Mouse (Mus musculus) C2C12 (cell line): ENCODE results near the gene Prss47. TPM values are rescaled to one million over a fixed set of nuclear protein-coding genes. Genes with fewer than 3 reads are reported as not detected.

ENCODE experiments used
- H3K27me3 ChIP-seq: one replicate; pipeline ENCODE4 v1.6.1; 2011; ENCODE audit not compliant: control insufficient read depth, insufficient read depth, insufficient read length
- H3K36me3 ChIP-seq: one replicate; pipeline ENCODE4 v1.6.1; 2011; ENCODE audit not compliant: control insufficient read depth, insufficient read depth
- H3K4me3 ChIP-seq: one replicate; pipeline ENCODE4 v1.5.1; 2011; ENCODE audit warnings: mild to moderate bottlenecking, control low read depth; ENCODE audit not compliant: poor library complexity, insufficient read depth, severe bottlenecking
- H3K79me2 ChIP-seq: one replicate; pipeline ENCODE4 v1.6.1; 2011; ENCODE audit not compliant: control insufficient read depth, insufficient read depth
- H3K79me3 ChIP-seq: one replicate; pipeline ENCODE4 v1.6.1; 2011; ENCODE audit warnings: low read depth, control low read depth
- H3ac ChIP-seq: one replicate; pipeline ENCODE3; 2011; ENCODE audit warnings: low read depth; ENCODE audit not compliant: control insufficient read depth, insufficient read length
- CEBPB ChIP-seq: IDR thresholded peaks from one replicate; pipeline ENCODE4 v1.6.1; 2011; ENCODE audit warnings: low read depth, mild to moderate bottlenecking, control low read depth, moderate library complexity
- CTCF ChIP-seq: IDR thresholded peaks from one replicate; pipeline ENCODE4 v1.5.1; 2011; ENCODE audit not compliant: control insufficient read depth, insufficient read depth, insufficient read length
- FOSL1 ChIP-seq: IDR thresholded peaks from one replicate; pipeline ENCODE4 v1.8.0; 2011; ENCODE audit warnings: mild to moderate bottlenecking, low read length; ENCODE audit not compliant: poor library complexity, insufficient read depth, severe bottlenecking
- MAX ChIP-seq: IDR thresholded peaks from one replicate; pipeline ENCODE4 v1.6.1; 2011; ENCODE audit warnings: mild to moderate bottlenecking, control low read depth
- MYOD1 ChIP-seq: IDR thresholded peaks from one replicate; pipeline ENCODE4 v1.6.1; 2011; ENCODE audit warnings: low read depth; ENCODE audit not compliant: control insufficient read depth, insufficient read length
- MYOG ChIP-seq: IDR thresholded peaks from one replicate; pipeline ENCODE4 v1.6.1; 2011; ENCODE audit not compliant: control insufficient read depth, insufficient read length; ENCODE audit errors: extremely low read depth
- USF1 ChIP-seq: IDR thresholded peaks from one replicate; pipeline ENCODE4 v1.6.1; 2011; ENCODE audit warnings: low read depth, mild to moderate bottlenecking, control low read depth, moderate library complexity
- long read RNA-seq, 2 experiments: library from polyadenylated mRNA; unstranded; transcript quantifications; one replicate each; pipeline ENCODE4 v2.0.0; 2019 to 2020
- polyA plus RNA-seq: library from polyadenylated mRNA; unstranded; fragments of >200 nt; fragmentation: generic; extraction: Trizol; gene quantifications from one replicate; pipeline ENCODE4 v1.2.1, GENCODE M21; 2012; ENCODE audit warnings: missing spikeins

Gene Prss47
- not detected for polyA plus RNA-seq
- long read RNA-seq, experiment 1, result 0 reads
- long read RNA-seq, experiment 2, result 0 reads

GRCm38 (mm10) chr13:65052660-65053059 lies at the start of gene Prss47:
TSS of gene Prss47 (minus strand) at chr13:65052760.
- no peaks in the 10 kb centered on the region for H3K36me3 ChIP-seq
- TF ChIP-seq MYOG (no peak), CTCF (no peak), USF1 (no peak), CEBPB (no peak), MAX (no peak), MYOD1 (no peak), FOSL1 (no peak)
- no peak within 1 kb of the TSS for H3ac ChIP-seq
- no peaks in the 10 kb centered on the region for H3K79me3 ChIP-seq
- H3K79me2 ChIP-seq, result no peaks in the 10 kb centered on the region
- no peaks in the 10 kb centered on the region for H3K27me3 ChIP-seq
- H3K4me3 ChIP-seq, result no peak within 1 kb of the TSS

- no peak overlapping the region for H3ac ChIP-seq
- H3K79me3 ChIP-seq, result peaks cover 60% of the 10 kb centered on the region
- H3K27me3 ChIP-seq, result no peaks in the 10 kb centered on the region
- H3K4me3 ChIP-seq, result no peak overlapping the region
- H3K36me3 ChIP-seq, result no peaks in the 10 kb centered on the region
- TF ChIP-seq CEBPB, result no peak
- TF ChIP-seq MAX, result no peak
- TF ChIP-seq MYOD1, result no peak
- TF ChIP-seq CTCF, result no peak
- TF ChIP-seq MYOG, result no peak
- no peak for TF ChIP-seq FOSL1
- TF ChIP-seq USF1, result no peak
- peaks cover 80% of the 10 kb centered on the region for H3K79me2 ChIP-seq
Measured at GRCm38 (mm10) chr13:65101232-65101631, 48.7 kb upstream of the Prss47 start.

- Histone ChIP-seq H3K36me3 (no peaks in the 10 kb centered on the region), H3K4me3 (no peak overlapping the region), H3K79me3 (peaks cover 55% of the 10 kb centered on the region), H3ac (no peak overlapping the region), H3K79me2 (peaks cover 76% of the 10 kb centered on the region), H3K27me3 (no peaks in the 10 kb centered on the region)
- TF ChIP-seq USF1 (no peak), FOSL1 (no peak), MYOG (no peak), MAX (no peak), CEBPB (no peak), CTCF (no peak), MYOD1 (no peak)
Measured at GRCm38 (mm10) chr13:65100678-65101077, 48.1 kb upstream of the Prss47 start.

GRCm38 (mm10) chr13:65097018-65097417 lies 44.5 kb upstream of the Prss47 start:
- Histone ChIP-seq H3ac (no peak overlapping the region), H3K79me3 (peaks cover 34% of the 10 kb centered on the region), H3K79me2 (peaks cover 43% of the 10 kb centered on the region), H3K4me3 (no peak overlapping the region), H3K27me3 (no peaks in the 10 kb centered on the region), H3K36me3 (no peaks in the 10 kb centered on the region)
- no peak for TF ChIP-seq MYOD1
- TF ChIP-seq MAX, result no peak
- no peak for TF ChIP-seq FOSL1
- TF ChIP-seq CTCF, result no peak
- no peak for TF ChIP-seq MYOG
- TF ChIP-seq USF1, result no peak
- no peak for TF ChIP-seq CEBPB

GRCm38 (mm10) chr13:65095923-65096322 lies 43.4 kb upstream of the Prss47 start:
- Histone ChIP-seq H3K27me3 (no peaks in the 10 kb centered on the region), H3K79me3 (peaks cover 29% of the 10 kb centered on the region), H3K79me2 (peaks cover 34% of the 10 kb centered on the region), H3K4me3 (no peak overlapping the region), H3ac (no peak overlapping the region), H3K36me3 (no peaks in the 10 kb centered on the region)
- TF ChIP-seq MAX (no peak), CTCF (no peak), MYOD1 (no peak), MYOG (no peak), USF1 (no peak), FOSL1 (no peak), CEBPB (no peak)

- no peak overlapping the region for H3K4me3 ChIP-seq
- no peaks in the 10 kb centered on the region for H3K79me3 ChIP-seq
- H3ac ChIP-seq, result no peak overlapping the region
- no peaks in the 10 kb centered on the region for H3K27me3 ChIP-seq
- H3K36me3 ChIP-seq, result peaks cover 20% of the 10 kb centered on the region
- no peaks in the 10 kb centered on the region for H3K79me2 ChIP-seq
- TF ChIP-seq MAX (no peak), MYOD1 (no peak), CTCF (no peak), MYOG (no peak), FOSL1 (no peak), USF1 (no peak)
Measured at GRCm38 (mm10) chr13:65069969-65070368, 17.4 kb upstream of the Prss47 start.
